Mouse (Mus musculus) ES-E14 (cell line): ENCODE data around the gene Klf17.

Experiments
- CHD2 ChIP-seq: IDR thresholded peaks from 2 replicates; pipeline ENCODE4 v1.6.1; 2014; ENCODE audit warnings: mild to moderate bottlenecking, low read depth, low read length, inconsistent platforms
- HCFC1 ChIP-seq: IDR thresholded peaks from 2 replicates; pipeline ENCODE4 v1.6.1; 2012; ENCODE audit warnings: low read length, inconsistent platforms, borderline replicate concordance; ENCODE audit not compliant: insufficient read depth
- ZC3H11A ChIP-seq: IDR thresholded peaks from 2 replicates; pipeline ENCODE4 v1.6.1; 2012; ENCODE audit warnings: low read depth, mild to moderate bottlenecking, inconsistent platforms, low read length, borderline replicate concordance

GRCm38 (mm10) chr4:117782908-117783307 is 17.5 kb upstream of the Klf17 start:
- TF ChIP-seq ZC3H11A: no peak
- TF ChIP-seq HCFC1: no peak
- no peak for TF ChIP-seq CHD2
